Mouse (Mus musculus) embryo, embryonic 10 days (tissue): ENCODE data around the gene Asb16.
"Not testable (repeated sequence)": the region's sequence is repeated elsewhere in the genome, so short reads cannot be mapped to it uniquely, and the experiment has no call there.

Experiments used
- DNase-seq: peaks from one replicate; pipeline ENCODE4 v3.0.0-alpha.2; 2015; ENCODE audit warnings: low spot score

Asb16 gene

DNA sequence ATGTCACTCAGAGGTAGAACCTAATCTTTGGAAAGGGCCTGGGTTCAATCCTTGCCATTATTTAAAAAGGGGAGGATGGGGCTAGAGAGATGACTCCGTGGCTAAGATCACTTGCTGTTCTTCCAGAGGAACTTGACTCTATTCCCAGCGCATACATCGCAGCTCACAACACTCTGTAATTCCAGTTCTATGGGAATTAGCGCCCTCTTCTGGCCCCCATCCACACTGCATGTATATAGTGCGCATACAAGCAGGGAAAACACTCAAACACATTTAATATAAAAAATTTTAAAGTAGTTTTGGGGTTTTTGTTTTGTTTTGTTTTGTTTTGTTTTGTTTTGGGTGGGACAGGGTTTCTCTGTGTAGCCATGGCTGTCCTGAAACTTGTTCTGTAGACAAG, 26.7 kb upstream of the Asb16 start:
- no peak for DNase-seq

- DNase-seq, result peak; percentile 75
Measured at GRCm38 (mm10) chr11:102244926-102245449, 23.6 kb upstream of the Asb16 start.

DNA sequence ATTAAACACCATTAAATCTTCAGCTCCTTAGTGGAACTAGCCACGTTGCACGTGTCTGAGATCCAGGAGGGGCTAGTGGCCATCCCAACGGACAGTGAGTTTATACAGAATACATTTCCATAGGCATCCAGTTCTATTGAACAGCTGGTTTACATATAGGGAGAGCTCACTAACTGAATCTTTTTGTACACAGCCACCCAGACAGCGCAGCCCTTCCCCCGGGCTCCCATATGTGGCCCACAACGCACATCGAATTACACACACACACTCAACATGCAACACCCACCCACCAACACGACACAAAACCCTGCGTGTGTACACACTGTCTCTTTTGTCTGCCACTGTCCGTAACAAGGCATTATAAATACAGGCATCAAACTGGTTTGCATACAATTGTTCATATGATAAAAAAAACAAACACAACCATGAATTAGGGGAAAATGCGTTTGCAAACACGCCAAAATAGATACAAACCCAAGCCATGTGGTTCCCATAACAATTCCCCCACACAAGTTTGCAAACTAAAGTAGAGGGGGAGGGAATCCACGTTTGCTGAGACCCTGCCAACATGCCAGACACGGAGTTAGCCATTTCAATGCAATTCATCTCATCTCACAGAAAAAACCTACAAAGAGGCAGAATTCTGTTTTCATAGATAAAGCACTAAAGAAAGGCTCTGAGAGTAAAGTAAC, 22.8 kb upstream of the Asb16 start:
- DNase-seq, result no peak

GRCm38 (mm10) chr11:102246273-102246635, 22.3 kb upstream of the Asb16 start:
- DNase-seq, result no peak

- no peak for DNase-seq
Measured at GRCm38 (mm10) chr11:102246871-102247270, 21.7 kb upstream of the Asb16 start.

DNA sequence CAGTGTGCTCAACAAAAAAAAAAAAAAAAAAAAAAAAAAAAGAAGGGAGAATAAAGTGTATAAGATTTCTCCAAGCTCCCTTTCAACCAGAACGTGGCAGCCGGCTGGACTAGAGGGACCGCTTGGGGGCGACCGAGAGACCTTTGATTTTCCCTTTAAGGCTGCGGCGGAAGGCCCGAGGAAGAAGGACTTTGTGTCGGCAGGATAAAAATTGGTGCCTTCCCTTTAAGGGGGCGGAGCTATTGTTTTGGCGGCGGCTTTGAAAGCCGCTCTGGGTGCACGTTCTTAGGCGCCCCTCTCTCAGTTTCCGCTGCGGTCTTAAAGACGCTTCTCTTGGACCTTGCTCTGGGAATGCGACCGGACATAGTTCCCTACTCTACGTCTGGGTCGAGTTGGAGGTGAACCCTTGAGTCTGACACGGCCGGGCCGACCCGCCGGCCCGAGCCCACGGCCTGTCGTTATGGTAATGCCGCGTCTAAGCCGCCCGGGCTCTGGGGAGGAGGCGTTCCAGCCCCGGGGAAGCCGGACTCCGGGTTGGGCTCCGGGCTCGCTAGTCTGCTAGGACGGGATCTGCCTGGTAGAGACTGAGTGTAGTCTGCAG, 19.8 kb upstream of the Asb16 start, which contains the start of gene BC030867:
TSS of gene BC030867 (plus strand) at position 253 of the 601 bp plus-strand sequence.
- peak; percentile 95 for DNase-seq

DNA sequence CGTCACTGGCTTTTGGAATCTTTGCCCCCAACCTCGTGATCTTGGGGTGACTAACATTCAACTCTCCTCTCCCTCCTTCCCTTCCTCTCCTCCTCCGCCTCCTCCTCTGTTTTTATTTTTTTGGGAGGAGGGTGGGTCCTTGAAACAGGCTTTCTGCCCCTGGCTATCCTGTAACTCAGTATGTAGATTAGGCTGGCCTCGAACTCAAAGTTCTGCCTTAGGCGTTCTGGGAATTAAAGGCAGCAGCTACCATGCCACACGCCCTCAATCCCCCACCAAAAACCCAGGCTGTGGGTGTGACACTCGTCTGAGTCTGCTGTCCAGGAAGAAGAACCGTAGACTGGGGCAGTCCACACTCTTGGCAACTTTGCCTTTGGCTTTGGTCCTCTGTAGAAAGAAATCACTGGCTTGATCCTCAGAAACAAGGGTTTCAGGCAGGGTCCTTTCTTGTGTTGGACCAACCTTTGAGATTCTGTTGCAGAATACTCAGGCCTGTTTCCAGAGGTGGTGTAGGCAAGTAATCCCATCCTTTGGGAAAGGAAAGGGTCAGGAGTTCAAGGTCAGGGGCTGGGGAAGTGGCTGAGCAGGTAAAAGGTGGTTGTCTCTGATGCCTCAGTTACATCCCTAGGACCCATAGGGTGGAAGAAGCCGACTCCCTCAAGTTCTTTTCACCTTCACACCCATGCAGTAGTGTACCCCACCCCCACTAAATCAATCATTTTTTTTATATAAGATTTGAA, 19.0 kb upstream of the Asb16 start:
- DNase-seq, result no peak

DNA sequence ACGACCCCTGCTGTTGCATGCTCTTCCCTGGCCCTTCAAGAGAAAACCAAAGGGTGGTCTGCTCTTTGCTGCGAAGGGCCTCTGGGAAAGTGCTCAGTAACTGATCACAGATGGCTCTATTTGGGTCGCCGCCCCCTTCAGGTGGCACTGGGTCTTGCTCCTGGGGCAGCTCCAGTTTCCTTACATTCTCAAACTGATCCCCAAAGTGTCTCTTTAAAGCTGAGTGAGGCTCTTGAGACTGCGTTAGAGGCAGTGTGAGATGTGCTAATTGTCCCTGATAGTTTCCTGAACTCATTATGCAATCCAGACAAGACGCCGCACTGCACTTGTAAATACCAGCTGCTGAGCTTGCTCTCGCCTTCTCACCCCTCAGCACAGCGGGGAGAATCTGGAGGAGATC, 11.0 kb upstream of the Asb16 start:
- DNase-seq, result peak; percentile 64

- DNase-seq, result no peak
Measured at GRCm38 (mm10) chr11:102258095-102258494, 10.4 kb upstream of the Asb16 start.

DNA sequence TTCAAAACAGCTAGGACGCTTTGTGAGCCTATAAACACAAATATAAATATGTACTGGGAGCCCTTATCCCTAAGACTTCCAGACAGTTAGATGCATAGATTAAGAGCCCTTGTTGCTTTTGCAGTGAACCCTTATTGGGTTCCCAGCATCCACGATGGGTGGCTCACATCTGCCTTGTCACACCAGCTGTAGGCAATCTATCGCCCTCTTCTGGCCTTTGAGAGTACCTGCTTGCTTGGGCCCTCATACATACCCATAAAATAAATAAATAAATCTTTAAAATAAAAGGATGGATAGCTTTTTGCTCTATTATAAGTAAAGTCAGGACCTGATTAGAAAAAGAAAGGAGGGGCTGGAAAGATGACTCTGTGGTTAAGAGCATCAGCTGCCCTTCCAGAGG, 10.0 kb upstream of the Asb16 start:
- DNase-seq, result peak; percentile 42

- DNase-seq, result no peak
Measured at GRCm38 (mm10) chr11:102263211-102263610, 5.3 kb upstream of the Asb16 start.

DNA sequence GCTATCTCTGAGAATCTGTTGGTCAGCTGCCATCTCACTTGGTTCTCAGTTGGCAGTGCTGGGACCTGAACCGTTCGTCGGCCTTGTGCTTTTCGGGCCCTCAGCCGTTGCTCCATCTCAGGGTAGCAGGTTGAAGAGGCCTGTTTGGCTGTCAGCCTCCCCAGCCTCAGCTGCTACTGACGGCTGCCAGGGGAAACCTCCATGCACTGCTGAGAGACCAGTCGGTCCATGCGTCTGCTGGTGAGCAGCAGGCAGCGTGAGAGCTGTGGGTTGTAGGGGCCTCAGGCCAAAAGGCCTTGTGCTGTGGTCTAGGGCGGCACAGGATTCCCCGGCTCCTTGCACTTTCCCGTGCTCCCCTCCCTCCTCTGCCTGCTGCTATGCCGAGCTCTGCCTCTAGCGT, 2.7 kb upstream of the Asb16 start:
- DNase-seq, result no peak

DNA sequence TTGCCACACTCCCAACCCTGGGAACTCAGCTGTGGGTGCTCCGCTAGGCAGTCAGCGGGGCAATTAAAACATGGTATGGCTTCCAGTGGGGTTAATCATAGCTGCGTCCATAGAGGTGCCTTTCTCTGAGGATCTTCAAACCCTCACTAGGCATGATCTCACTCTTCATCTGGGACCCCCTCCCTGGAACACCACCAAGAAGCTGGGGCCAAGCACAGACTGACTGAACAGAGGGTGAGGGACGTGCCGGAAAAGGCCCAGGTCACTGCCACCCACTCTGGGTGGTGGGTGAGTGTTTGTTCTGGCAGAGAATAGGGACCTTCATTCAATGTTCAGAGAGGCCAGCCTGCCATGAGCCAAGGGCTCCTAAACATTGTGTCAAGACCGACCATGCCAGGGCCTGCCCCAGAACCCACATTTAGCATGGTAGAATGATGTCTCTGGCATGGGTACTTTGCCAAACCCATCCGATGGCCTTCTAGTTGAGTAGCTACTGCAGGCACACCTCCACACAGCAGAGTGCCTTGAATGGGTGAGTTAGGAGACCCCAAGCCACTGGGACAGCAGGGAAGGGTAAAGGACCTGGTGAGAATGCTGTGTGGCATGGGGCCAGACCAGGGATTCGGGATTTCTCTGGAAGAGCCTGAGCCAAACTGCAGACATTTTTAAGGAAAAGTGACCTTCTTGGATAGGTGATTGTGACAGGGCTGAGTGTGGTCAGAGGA, 1.8 kb upstream of the Asb16 start:
- no peak for DNase-seq

GRCm38 (mm10) chr11:102267480-102267879, 1.1 kb upstream of the Asb16 start:
- DNase-seq, result peak; percentile 84

- peak; percentile 83 for DNase-seq
Measured at GRCm38 (mm10) chr11:102276411-102276915, 7.9 kb downstream of the Asb16 start.

- no peak for DNase-seq
Measured at GRCm38 (mm10) chr11:102277754-102278153, 9.2 kb downstream of the Asb16 start.

- DNase-seq, result no peak
Measured at GRCm38 (mm10) chr11:102279595-102279994, 11.1 kb downstream of the Asb16 start.

DNA sequence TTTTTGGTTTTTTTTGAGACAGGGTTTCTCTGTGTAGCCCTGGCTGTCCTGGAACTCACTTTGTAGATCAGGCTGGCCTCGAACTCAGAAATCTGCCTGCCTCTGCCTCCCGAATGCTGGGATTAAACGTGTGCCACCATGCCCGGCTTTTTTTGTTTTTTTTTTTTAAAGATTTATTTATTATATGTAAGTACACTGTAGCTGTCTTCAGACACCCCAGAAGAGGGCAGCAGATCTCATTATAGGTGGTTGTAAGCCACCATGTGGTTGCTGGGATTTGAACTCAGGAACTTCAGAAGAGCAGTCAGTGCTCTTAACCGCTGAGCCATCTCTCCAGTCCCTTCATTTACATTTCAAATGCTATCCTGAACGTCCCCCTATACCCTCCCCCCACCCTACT, 11.7 kb downstream of the Asb16 start:
- not testable (repeated sequence) for DNase-seq

- no peak for DNase-seq
Measured at GRCm38 (mm10) chr11:102283922-102284321, 15.4 kb downstream of the Asb16 start.

DNA sequence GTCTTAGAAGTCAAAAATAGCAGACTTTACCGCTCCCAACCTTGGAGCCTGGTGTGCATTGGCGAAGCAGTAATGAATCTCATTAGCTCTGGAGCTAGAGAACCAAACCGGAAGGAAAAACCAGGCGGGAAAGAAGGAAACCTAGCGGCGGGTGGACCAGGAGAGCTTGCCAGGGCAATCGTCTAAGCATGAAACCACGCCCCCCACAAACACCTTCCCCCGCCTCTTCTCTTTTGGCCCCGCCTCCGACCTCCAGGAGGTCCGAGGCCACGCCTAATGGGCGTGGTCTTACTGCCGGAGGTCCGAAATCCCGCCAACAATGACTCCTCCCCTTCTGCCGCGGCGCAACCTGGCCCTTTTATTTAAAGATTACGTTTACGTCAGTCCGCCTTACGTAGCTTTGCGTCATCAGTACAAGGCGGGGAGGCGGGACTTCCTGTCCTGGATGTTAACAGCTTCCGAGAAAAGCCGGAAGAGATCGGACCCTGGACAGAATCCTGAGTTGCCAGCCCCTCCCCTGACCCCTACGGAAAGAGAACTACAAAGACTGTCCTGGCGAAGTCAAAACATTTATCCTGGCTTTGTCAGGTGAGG, 16.1 kb downstream of the Asb16 start, which contains the start of gene Tmub2:
TSS of gene Tmub2 (plus strand) at position 431 of the 594 bp plus-strand sequence.
- peak; percentile 100 for DNase-seq

DNA sequence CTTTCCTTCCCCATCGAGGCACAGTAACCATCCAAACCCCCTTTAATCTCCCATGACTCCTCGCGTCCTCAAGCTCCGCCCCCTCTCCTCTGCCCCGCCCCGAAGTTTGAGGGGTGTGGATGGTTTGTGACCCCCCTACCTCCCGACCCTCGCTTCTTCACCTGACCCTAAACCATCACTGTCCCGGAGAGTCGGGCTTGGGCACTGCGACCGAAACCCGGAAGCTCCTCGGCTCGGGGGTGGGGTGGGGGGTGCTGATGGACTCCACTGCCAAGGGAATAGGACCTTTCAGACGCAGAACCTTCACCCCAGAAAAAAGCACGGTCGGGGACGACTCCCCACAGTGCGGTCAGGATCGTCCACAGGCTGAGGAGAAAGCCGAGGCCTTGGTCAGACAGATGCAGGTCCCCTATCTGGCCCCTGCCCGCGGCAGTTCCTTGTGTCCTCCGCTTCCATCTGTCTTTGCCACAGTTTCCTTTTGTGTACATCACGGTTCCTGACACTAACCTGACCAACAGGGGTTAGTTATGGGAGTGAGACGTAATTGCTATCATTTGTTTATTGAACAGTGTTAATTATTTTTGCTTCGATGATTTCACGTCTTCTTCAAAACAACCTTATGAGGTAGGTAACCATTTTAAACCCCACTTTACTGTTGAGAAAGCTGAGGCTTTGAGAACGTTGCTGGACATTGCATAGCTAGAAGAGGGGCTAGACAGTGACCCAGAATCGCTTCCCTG, 16.7 kb downstream of the Asb16 start:
- no peak for DNase-seq
